Mouse (Mus musculus) testis, adult 2 months (tissue): ENCODE measurements at regions not wholly inside any gene's neighbourhood (a gene's known extent, or its start where the extent isn't known, plus 50 kb on each side); places are given as distances from the start of the nearest gene placed in this dataset.

Experiments used
- H3K27ac ChIP-seq: fragments of 200-500 bp; 2 replicates; pipeline ENCODE4 v1.5.1; 2012; ENCODE audit warnings: low read depth, low read length; ENCODE audit not compliant: control insufficient read depth, insufficient read depth
- H3K27me3 ChIP-seq: fragments of 200-500 bp; 2 replicates; pipeline ENCODE4 v1.6.1; 2012; ENCODE audit warnings: mild to moderate bottlenecking, low read length, moderate library complexity; ENCODE audit not compliant: control insufficient read depth, insufficient read depth
- H3K36me3 ChIP-seq: fragments of 200-500 bp; 2 replicates; pipeline ENCODE4 v1.6.1; 2012; ENCODE audit warnings: mild to moderate bottlenecking, low read length; ENCODE audit not compliant: control insufficient read depth, insufficient read depth
- H3K4me1 ChIP-seq: fragments of 200-500 bp; 2 replicates; pipeline ENCODE4 v1.6.1; 2012; ENCODE audit warnings: low read length; ENCODE audit not compliant: control insufficient read depth, insufficient read depth
- H3K4me3 ChIP-seq: fragments of 200-500 bp; 2 replicates; pipeline ENCODE4 v1.5.1; 2012; ENCODE audit warnings: low read depth, mild to moderate bottlenecking, low read length, moderate library complexity, mixed read lengths; ENCODE audit not compliant: control insufficient read depth
- CTCF ChIP-seq: fragments of 200-500 bp; IDR thresholded peaks from 2 replicates; pipeline ENCODE4 v1.5.1; 2012; ENCODE audit warnings: low read depth, mild to moderate bottlenecking, inconsistent platforms, low read length, moderate library complexity; ENCODE audit not compliant: control insufficient read depth, insufficient read depth, insufficient replicate concordance
- POLR2A ChIP-seq: fragments of 200-500 bp; IDR thresholded peaks from 2 replicates; pipeline ENCODE4 v1.6.1; 2012; ENCODE audit warnings: low read depth, mild to moderate bottlenecking, inconsistent platforms, low read length, moderate library complexity; ENCODE audit not compliant: control insufficient read depth

DNA sequence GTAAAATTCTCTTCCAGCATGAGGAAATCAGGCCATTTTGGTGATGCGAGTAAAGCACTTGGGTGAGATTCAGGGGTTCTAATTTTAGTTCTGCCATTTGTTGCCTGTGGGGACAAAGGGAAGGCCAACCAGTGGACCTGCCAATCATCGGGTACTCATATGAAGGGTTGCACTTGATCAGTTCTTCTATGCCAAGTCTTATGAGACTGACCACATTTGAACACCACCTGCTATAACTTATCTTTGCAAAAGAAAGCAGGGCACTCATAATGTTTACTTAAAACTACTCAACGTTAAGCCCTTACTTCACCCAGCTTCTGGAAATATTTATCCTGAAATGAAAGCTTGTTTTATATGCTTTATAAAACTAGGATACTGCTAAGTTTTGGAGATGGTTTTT lies 400.1 kb upstream of the Cdh6 start:
- TF ChIP-seq CTCF (no peak), POLR2A (no peak)
- H3K4me3 ChIP-seq: no peak overlapping the region

DNA sequence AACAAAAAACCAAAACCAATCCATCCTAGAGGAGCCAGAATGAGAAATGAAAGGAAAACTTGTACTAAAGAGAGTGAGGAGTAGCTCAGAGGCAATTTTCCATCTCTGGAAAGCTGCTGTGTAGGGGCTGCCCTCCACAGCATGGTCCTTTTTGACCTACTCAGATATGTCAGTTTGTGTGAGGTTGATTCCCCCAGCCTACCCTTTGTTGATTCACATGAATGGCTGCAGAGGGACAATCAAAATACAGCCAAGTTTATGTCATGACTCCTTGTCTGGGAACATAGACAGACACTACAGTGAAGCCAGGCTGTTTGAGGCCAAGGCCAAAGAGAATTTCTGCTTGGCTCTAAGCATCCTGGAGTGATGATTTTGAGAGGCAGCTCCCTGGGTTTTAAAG lies 387.4 kb upstream of the Cdh6 start:
- H3K4me1 ChIP-seq: no peaks in the 10 kb centered on the region
- no peaks in the 10 kb centered on the region for H3K27me3 ChIP-seq
- TF ChIP-seq POLR2A (no peak), CTCF (no peak)
- H3K36me3 ChIP-seq: no peaks in the 10 kb centered on the region
- no peak overlapping the region for H3K27ac ChIP-seq
- no peak overlapping the region for H3K4me3 ChIP-seq

More for the DNA sequence above, 400.1 kb upstream of the Cdh6 start:
- Histone ChIP-seq H3K4me1 (no peaks in the 10 kb centered on the region), H3K27me3 (no peaks in the 10 kb centered on the region), H3K27ac (no peak overlapping the region), H3K36me3 (no peaks in the 10 kb centered on the region)

GRCm38 (mm10) chr15:13549207-13549837 lies 375.8 kb upstream of the Cdh6 start:
- no peaks in the 10 kb centered on the region for H3K4me1 ChIP-seq
- H3K27ac ChIP-seq: no peak overlapping the region
- TF ChIP-seq POLR2A (no peak), CTCF (no peak)
- H3K27me3 ChIP-seq: no peaks in the 10 kb centered on the region
- H3K36me3 ChIP-seq: no peaks in the 10 kb centered on the region
- no peak overlapping the region for H3K4me3 ChIP-seq

DNA sequence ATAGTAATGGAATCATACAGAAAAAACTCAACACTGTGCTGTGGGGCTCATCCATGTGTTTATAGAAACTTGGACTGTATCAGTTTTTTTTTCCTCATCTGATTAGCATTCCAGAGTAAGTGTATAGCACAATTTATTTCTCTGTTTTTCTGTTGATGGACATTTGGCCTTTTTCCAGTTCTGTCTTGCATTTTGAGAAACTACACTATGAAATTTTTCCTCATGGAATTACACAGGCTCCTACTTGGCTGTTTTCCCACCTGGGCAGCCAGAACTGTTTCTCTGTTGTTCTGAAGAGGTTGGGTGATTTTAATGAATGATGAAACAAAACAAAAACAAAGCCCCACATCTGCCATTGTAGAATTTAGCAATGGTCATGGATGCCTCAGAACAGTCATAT lies 366.6 kb upstream of the Cdh6 start:
- no peak for TF ChIP-seq CTCF
- no peak for TF ChIP-seq POLR2A
- no peaks in the 10 kb centered on the region for H3K4me1 ChIP-seq
- no peaks in the 10 kb centered on the region for H3K27me3 ChIP-seq
- no peaks in the 10 kb centered on the region for H3K36me3 ChIP-seq
- H3K27ac ChIP-seq: no peak overlapping the region
- H3K4me3 ChIP-seq: no peak overlapping the region

GRCm38 (mm10) chr15:13534017-13534416 lies 360.5 kb upstream of the Cdh6 start:
- no peaks in the 10 kb centered on the region for H3K4me1 ChIP-seq
- no peak overlapping the region for H3K4me3 ChIP-seq
- TF ChIP-seq CTCF (no peak), POLR2A (no peak)
- H3K27ac ChIP-seq: no peak overlapping the region
- H3K36me3 ChIP-seq: no peaks in the 10 kb centered on the region
- no peaks in the 10 kb centered on the region for H3K27me3 ChIP-seq

GRCm38 (mm10) chr15:13529960-13530359 lies 356.5 kb upstream of the Cdh6 start:
- no peaks in the 10 kb centered on the region for H3K36me3 ChIP-seq
- no peak for TF ChIP-seq CTCF
- TF ChIP-seq POLR2A: no peak
- H3K27ac ChIP-seq: no peak overlapping the region
- no peaks in the 10 kb centered on the region for H3K4me1 ChIP-seq
- no peaks in the 10 kb centered on the region for H3K27me3 ChIP-seq
- H3K4me3 ChIP-seq: no peak overlapping the region

DNA sequence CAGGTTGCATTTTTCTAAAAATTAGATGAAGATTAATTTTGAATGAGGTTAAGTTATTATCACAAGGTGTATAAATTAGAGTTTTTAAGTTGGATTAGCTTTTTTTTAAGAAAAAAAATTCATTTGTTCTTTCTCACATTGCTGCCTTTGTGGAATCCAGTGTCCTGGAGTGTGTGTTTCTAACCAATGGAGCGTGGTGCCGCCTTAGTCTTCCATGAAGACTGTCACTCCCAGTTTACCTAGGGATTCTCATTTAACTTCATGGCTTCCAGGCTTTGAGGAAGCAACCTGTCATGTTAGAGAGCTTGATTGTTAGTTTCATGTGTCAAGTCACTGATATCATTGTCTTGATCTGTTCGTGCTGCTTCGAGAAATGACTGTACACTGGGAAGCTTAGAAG lies 355.6 kb upstream of the Cdh6 start:
- H3K27me3 ChIP-seq: no peaks in the 10 kb centered on the region
- no peak for TF ChIP-seq POLR2A
- H3K4me3 ChIP-seq: no peak overlapping the region
- H3K4me1 ChIP-seq: no peaks in the 10 kb centered on the region
- no peak overlapping the region for H3K27ac ChIP-seq
- H3K36me3 ChIP-seq: no peaks in the 10 kb centered on the region
